Mouse (Mus musculus) adrenal gland, postnatal 36 days (tissue): Measurements from ENCODE around the gene Trpc5. TPM values are rescaled to one million over a fixed set of nuclear protein-coding genes. Genes with fewer than 3 reads are reported as not detected.

Source experiments
- DNase-seq, 2 experiments: peaks; one replicate each; pipeline ENCODE4 v3.0.0; 2021; ENCODE audit warnings: mixed read lengths in 1 of 2
- total RNA-seq, 2 experiments: library from RNA; stranded (reverse); gene quantifications; 2 replicates each; pipeline ENCODE4 v1.2.3; 2021

Trpc5 gene
- total RNA-seq, 2 experiments from 2014 or later, result 1.2 to 1.7 TPM

DNA sequence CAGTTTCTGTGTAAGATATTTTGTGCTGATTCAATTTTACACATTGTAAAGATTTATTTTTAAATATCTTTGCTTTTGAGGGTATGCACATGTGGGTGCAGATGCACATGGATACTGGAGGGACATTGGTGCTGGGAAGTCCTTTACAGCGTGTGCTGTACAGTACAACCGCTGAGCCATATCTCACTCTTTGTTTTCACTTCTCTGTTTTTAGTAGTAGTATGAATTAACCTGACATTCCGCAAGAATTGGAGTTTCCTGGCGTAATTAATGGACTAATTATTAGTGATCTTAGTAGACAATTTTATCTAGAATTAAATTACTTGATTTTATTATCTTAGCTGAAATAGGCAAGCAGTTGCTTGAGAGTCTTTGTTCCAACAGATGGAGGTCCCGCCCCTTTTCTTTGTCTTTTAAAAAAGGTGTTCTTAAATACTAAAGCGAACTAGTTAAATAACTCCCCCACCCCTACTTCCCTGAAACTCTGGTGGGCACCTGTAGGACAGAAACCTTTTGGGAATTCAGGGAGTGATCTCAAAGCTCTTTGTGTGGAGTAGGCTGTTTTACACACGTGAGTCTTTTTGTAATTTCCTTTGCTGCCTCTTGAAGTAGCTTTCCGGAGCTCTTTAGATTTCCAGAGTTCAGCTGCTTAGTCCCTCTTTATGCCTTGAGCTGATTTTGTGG lies 352.5 kb downstream of the Trpc5 start:
- no peak for DNase-seq

Other genes starting within 250 kb of the Trpc5 start
- gene Trpc5os, start 231.6 kb downstream of the Trpc5 start, total RNA-seq, result not detected
- gene Rtl4, start 727 bp upstream of the Trpc5 start, total RNA-seq, result 1 to 10 TPM; 1.6 to 2.1 TPM